9 mouse cellular contexts compared by ENCODE assay signal in genomic region chr2:174025181-174025870, GRCm38 (mm10). TPM values are rescaled to one million over a fixed set of nuclear protein-coding genes. Genes with fewer than 3 reads are reported as not detected.
DNase-seq lines count a peak whose midpoint lies in the region; ATAC-seq lines count a peak whose summit lies in the region.
"Had no signal": no experiment of that assay in that cellular context is flagged by ENCODE, and none has a peak within 500 bp of the region (broad histone marks: within the 10 kb centered on the region; RNA-seq: fewer than 3 reads in every experiment).

No protein-coding gene starts in this region.

- H3K9me3 ChIP-seq in heart, embryonic 15.5 days (replicated peaks), result no peaks in the 10 kb centered on the region
- H3K9me3 ChIP-seq in limb, embryonic 13.5 days, result no peaks in the 10 kb centered on the region

- H3K27me3 ChIP-seq in heart, embryonic 15.5 days, result no peaks in the 10 kb centered on the region
- H3K27me3 ChIP-seq in limb, embryonic 13.5 days, result no peaks in the 10 kb centered on the region

- no peak for DNase-seq in heart, adult 8-10 months (ENCODE audit: low spot score)
- peak; percentile 41 for DNase-seq in 3134 (ENCODE audit: extremely low read depth, insufficient read length, low spot score)
- peak; percentile 59 for DNase-seq in adrenal gland, adult 2 months
- DNase-seq in ovary, postnatal 14 days (ENCODE audit: low spot score), result no peak
- DNase-seq in layer of hippocampus, postnatal 25 days (ENCODE audit: extremely low spot score in 1 of 2, low spot score in 1 of 2), result no peak
- no peak for DNase-seq in c-Kit-positive CD71-positive TER-119-positive erythroid progenitor cells, embryonic 14.5 days (ENCODE audit: low spot score)
- DNase-seq: cerebellum, adult 11 months had no signal

- H3K9ac ChIP-seq in heart, embryonic 15.5 days, result no peak overlapping the region
- H3K9ac ChIP-seq in limb, embryonic 13.5 days, result no peak overlapping the region

- 48% methylated on average over 11 of the region's 11 CpGs for WGBS in heart, embryonic 15.5 days
- 86% methylated on average over 11 of the region's 11 CpGs for WGBS in limb, embryonic 13.5 days

- H3K4me3 ChIP-seq in heart, embryonic 15.5 days, result no peak overlapping the region
- H3K4me3 ChIP-seq in limb, embryonic 13.5 days, result no peak overlapping the region

- no peaks in the 10 kb centered on the region for H3K36me3 ChIP-seq in heart, embryonic 15.5 days
- no peaks in the 10 kb centered on the region for H3K36me3 ChIP-seq in limb, embryonic 13.5 days

- H3K4me1 ChIP-seq in heart, embryonic 15.5 days (replicated peaks), result no peaks in the 10 kb centered on the region
- H3K4me1 ChIP-seq in limb, embryonic 13.5 days, result peaks cover 37% of the 10 kb centered on the region

- ATAC-seq in heart, embryonic 15.5 days (replicated peaks; ENCODE audit: insufficient number of reproducible peaks, insufficient read depth, low FRiP score, low read depth), result 0 out of 2 replicates have a peak, but pooled peaks have one; percentile 47
- ATAC-seq in limb, embryonic 13.5 days (ENCODE audit: low FRiP score, low read depth), result peak; percentile 42; the same call in 1 of the 2 replicates

- no peak overlapping the region for H3K4me2 ChIP-seq in heart, embryonic 15.5 days
- H3K4me2 ChIP-seq in limb, embryonic 13.5 days (replicated peaks), result no peak overlapping the region

- H3K27ac ChIP-seq in heart, embryonic 15.5 days, result no peak overlapping the region
- H3K27ac ChIP-seq in limb, embryonic 13.5 days, result no peak overlapping the region

RNA-seq across cellular contexts. Expression of gene Stx16, which starts 50.8 kb away (rescaled TPM):
- polyA plus RNA-seq in heart, embryonic 15.5 days (2015; fragmentation: Nextera tagmentation; extraction: Ambion mirVana), result 8.1 and 9.1 TPM in 2 replicates
- 10 to 100 TPM; 17.0 to 21.3 (median 18.8) TPM for total RNA-seq in heart, adult 8-10 months (2022)
- total RNA-seq in adrenal gland, adult 2 months (2021), result 10 to 100 TPM; 45.2 to 51.0 TPM
- polyA plus RNA-seq in adrenal gland, adult 2 months (2012; rRNA removed), result 30.7 and 31.3 TPM in 2 replicates
- polyA plus RNA-seq in limb, embryonic 13.5 days (2015; fragmentation: Nextera tagmentation; extraction: Ambion mirVana), result 13.4 and 15.0 TPM in 2 replicates
- total RNA-seq in layer of hippocampus, postnatal 25 days (2021), result 10 to 100 TPM; 54.0 to 62.2 TPM

Comparison
In these comparisons a context has a peak if more than half of its experiments do, and no peak if none do; other contexts are left out.
1. DNase-seq: peak in 3134 (single experiment) and adrenal gland, adult 2 months (single experiment); none in heart, adult 8-10 months (single experiment), ovary, postnatal 14 days (single experiment), layer of hippocampus, postnatal 25 days (0 of 2) and c-Kit-positive CD71-positive TER-119-positive erythroid progenitor cells, embryonic 14.5 days (single experiment).